Mouse (Mus musculus) limb, embryonic 14.5 days (tissue): ENCODE data around the gene Nbea. TPM values are rescaled to one million over a fixed set of nuclear protein-coding genes. Genes with fewer than 3 reads are reported as not detected.

Experiments
- ATAC-seq: fragments of 200-750 bp; cut with Nextera tagmentation; 2 replicates; pipeline ENCODE4 v1.8.0; 2017; ENCODE audit warnings: low read depth, moderate number of reproducible peaks, moderate TSS enrichment; ENCODE audit not compliant: low FRiP score
- DNase-seq: peaks from one replicate; pipeline ENCODE4 v3.0.0-alpha.2; 2015; ENCODE audit warnings: low spot score
- H3K27ac ChIP-seq: fragments of 300-500 bp; sonication (generic); replicated peaks from 2 replicates; pipeline ENCODE4 v1.5.1; 2014; ENCODE audit warnings: low read depth, mild to moderate bottlenecking, low read length, moderate library complexity, mixed read lengths
- H3K27me3 ChIP-seq: fragments of 300-500 bp; sonication (generic); 2 replicates; pipeline ENCODE4 v1.6.1; 2014; ENCODE audit warnings: low read length, mixed read lengths; ENCODE audit not compliant: control insufficient read depth, insufficient read depth
- H3K36me3 ChIP-seq: fragments of 300-500 bp; sonication (generic); 2 replicates; pipeline ENCODE4 v1.6.1; 2014; ENCODE audit warnings: mild to moderate bottlenecking, low read length, moderate library complexity, mixed read lengths; ENCODE audit not compliant: control insufficient read depth, insufficient read depth
- H3K4me1 ChIP-seq: fragments of 300-500 bp; sonication (generic); 2 replicates; pipeline ENCODE4 v1.6.1; 2014; ENCODE audit warnings: antibody characterized with exemption, low read length, mixed read lengths; ENCODE audit not compliant: control insufficient read depth, insufficient read depth
- H3K4me2 ChIP-seq: fragments of 300-500 bp; sonication (generic); replicated peaks from 2 replicates; pipeline ENCODE4 v1.6.1; 2014; ENCODE audit warnings: low read depth, mild to moderate bottlenecking, low read length, moderate library complexity; ENCODE audit not compliant: severe bottlenecking
- H3K4me3 ChIP-seq: fragments of 300-500 bp; sonication (generic); replicated peaks from 2 replicates; pipeline ENCODE4 v1.5.1; 2014; ENCODE audit warnings: low read length
- H3K9ac ChIP-seq: fragments of 300-500 bp; sonication (generic); 2 replicates; pipeline ENCODE4 v1.6.1; 2014; ENCODE audit warnings: mild to moderate bottlenecking, low read depth, low read length, moderate library complexity; ENCODE audit not compliant: severe bottlenecking
- H3K9me3 ChIP-seq: fragments of 300-500 bp; sonication (generic); 2 replicates; pipeline ENCODE4 v1.6.1; 2016; ENCODE audit warnings: low read length; ENCODE audit not compliant: control insufficient read depth
- POLR2A ChIP-seq: fragments of 200-500 bp; IDR thresholded peaks from 2 replicates; pipeline ENCODE4 v1.8.0; 2012; ENCODE audit warnings: inconsistent platforms, mild to moderate bottlenecking, moderate library complexity, borderline replicate concordance; ENCODE audit not compliant: insufficient read depth, insufficient read length; ENCODE audit errors: extremely low read depth
- WGBS: fragments of 180-500 bp; shearing (Covaris S2); extraction: QIAGEN DNeasy Blood & Tissue Kit; methylation state at CpG from one replicate; pipeline ENCODE4 v1.1.7; 2014; 5-methylcytosine and 5-hydroxymethylcytosine counted together
- polyA plus RNA-seq, 2 experiments: library from polyadenylated mRNA; depleted of rRNA in 1 of 2; stranded (reverse) in 1 of 2; unstranded in 1 of 2; fragments of >200 nt; fragmentation: Nextera tagmentation in 1 of 2; extraction: Ambion mirVana in 1 of 2; gene quantifications; 2 replicates each; pipeline versions ENCODE4 v1.2.1 to v1.2.3; 2012 to 2014

Nbea gene
- polyA plus RNA-seq, 2 experiments = 20.6 to 34.1 TPM

- DNase-seq (no peak), ATAC-seq (no peak)
- Histone ChIP-seq H3K27ac (no peak overlapping the region), H3K4me3 (no peak overlapping the region), H3K36me3 (no peaks in the 10 kb centered on the region), H3K4me1 (no peaks in the 10 kb centered on the region), H3K9me3 (no peaks in the 10 kb centered on the region), H3K9ac (no peak overlapping the region), H3K4me2 (no peak overlapping the region), H3K27me3 (no peaks in the 10 kb centered on the region)
- TF ChIP-seq POLR2A = no peak
- WGBS = 87% methylated on average over 6 of the region's 6 CpGs
Measured at GRCm38 (mm10) chr3:56187131-56187779, 3.8 kb upstream of the Nbea start.

GRCm38 (mm10) chr3:56182371-56183158, 936 bp downstream of the Nbea start:
- Histone ChIP-seq H3K27me3 (no peaks in the 10 kb centered on the region), H3K36me3 (no peaks in the 10 kb centered on the region), H3K9ac (peak overlapping the region; percentile 93), H3K4me2 (peak overlapping the region; percentile 92), H3K4me3 (peak overlapping the region; percentile 91), H3K27ac (peak overlapping the region; percentile 84; the same call in 1 of the 2 replicates), H3K9me3 (no peaks in the 10 kb centered on the region), H3K4me1 (peaks cover 2% of the 10 kb centered on the region; the same call in 1 of the 2 replicates)
- no peak for TF ChIP-seq POLR2A
- WGBS = under 1% methylated on average over 29 of the region's 61 CpGs
- peak; percentile 22 for DNase-seq
- peak; percentile 46 for ATAC-seq

DNA sequence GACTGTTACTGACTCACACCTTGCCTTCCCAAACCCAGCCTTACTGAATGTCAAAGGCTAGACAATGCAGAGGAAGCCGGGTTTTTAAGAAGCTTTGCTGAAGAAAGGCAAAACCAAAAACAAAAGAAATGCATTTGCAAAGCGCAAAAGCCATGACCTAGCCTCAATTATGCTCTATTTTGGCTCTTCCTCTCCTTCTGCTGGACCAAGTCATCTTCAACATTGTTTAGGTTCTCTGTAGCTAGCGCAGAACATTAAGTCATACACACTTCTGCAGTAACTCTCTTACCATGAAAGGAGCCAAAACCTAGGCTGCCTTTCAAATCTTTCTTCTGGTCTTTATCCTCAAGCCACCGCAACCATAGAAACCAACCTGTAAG, 1.5 kb downstream of the Nbea start:
- no peak for DNase-seq
- TF ChIP-seq POLR2A = no peak
- no peaks in the 10 kb centered on the region for H3K27me3 ChIP-seq
- ATAC-seq = no peak
- 6% methylated on average over 4 of the region's 4 CpGs for WGBS
- H3K27ac ChIP-seq = no peak overlapping the region
- H3K36me3 ChIP-seq = no peaks in the 10 kb centered on the region
- no peaks in the 10 kb centered on the region for H3K9me3 ChIP-seq
- peaks cover 2% of the 10 kb centered on the region; the same call in 1 of the 2 replicates for H3K4me1 ChIP-seq
- peak overlapping the region; percentile 93 for H3K9ac ChIP-seq
- peak overlapping the region; percentile 92 for H3K4me2 ChIP-seq
- peak overlapping the region; percentile 91 for H3K4me3 ChIP-seq

GRCm38 (mm10) chr3:56181025-56181424, 2.5 kb downstream of the Nbea start:
- H3K27ac ChIP-seq = no peak overlapping the region
- H3K9ac ChIP-seq = no peak overlapping the region
- WGBS = 49% methylated on average over 3 of the region's 3 CpGs
- no peak for ATAC-seq
- no peaks in the 10 kb centered on the region for H3K36me3 ChIP-seq
- no peak for TF ChIP-seq POLR2A
- no peak overlapping the region for H3K4me3 ChIP-seq
- no peak for DNase-seq
- H3K27me3 ChIP-seq = no peaks in the 10 kb centered on the region
- peak overlapping the region; percentile 92; the same call in 1 of the 2 replicates for H3K4me2 ChIP-seq
- no peaks in the 10 kb centered on the region for H3K9me3 ChIP-seq
- peaks cover 2% of the 10 kb centered on the region; the same call in 1 of the 2 replicates for H3K4me1 ChIP-seq

DNA sequence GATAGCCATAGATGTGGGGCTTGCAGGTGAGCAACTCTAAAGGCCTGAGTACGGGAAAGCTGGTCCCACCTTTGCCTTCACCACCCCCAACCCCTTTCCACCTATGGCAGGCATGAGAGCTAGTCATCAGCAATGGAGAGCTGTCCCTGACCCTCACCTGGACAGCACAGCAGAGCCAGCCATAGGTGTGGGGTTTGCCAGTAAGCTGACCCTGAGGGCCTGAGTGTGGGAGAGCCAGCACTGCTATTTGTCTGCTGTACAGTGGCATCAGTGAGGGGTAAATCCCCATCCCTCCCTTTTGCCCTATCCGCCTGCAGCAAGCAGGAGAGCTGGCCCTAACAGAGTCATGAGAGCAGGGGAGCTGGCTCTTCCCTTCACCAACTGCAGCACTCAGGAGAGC, 25.6 kb downstream of the Nbea start:
- H3K27me3 ChIP-seq = no peaks in the 10 kb centered on the region
- 88% methylated on average over 2 of the region's 2 CpGs for WGBS
- no peak for TF ChIP-seq POLR2A
- H3K36me3 ChIP-seq = no peaks in the 10 kb centered on the region
- DNase-seq (no peak), ATAC-seq (no peak)
- H3K27ac ChIP-seq = no peak overlapping the region
- no peak overlapping the region for H3K4me2 ChIP-seq
- H3K9ac ChIP-seq = no peak overlapping the region
- H3K4me1 ChIP-seq = no peaks in the 10 kb centered on the region
- H3K9me3 ChIP-seq = no peaks in the 10 kb centered on the region
- no peak overlapping the region for H3K4me3 ChIP-seq
